Mouse (Mus musculus) c-Kit-positive CD71-positive TER-119-negative erythroid progenitor cells, embryonic 14.5 days (primary cell): Measurements from ENCODE around the gene Med25.

ENCODE experiments used
- DNase-seq: peaks from one replicate; pipeline ENCODE4 v3.0.0-alpha.2; 2013; ENCODE audit warnings: low read depth

The Med25 gene

GRCm38 (mm10) chr7:44847772-44848171 lies 44.7 kb downstream of the Med25 start:
- DNase-seq: no peak

- DNase-seq: no peak
Measured at GRCm38 (mm10) chr7:44846804-44847203, 45.7 kb downstream of the Med25 start.

- DNase-seq: no peak
Measured at GRCm38 (mm10) chr7:44845006-44845405, 47.5 kb downstream of the Med25 start.

GRCm38 (mm10) chr7:44841825-44842463 lies 50.6 kb downstream of the Med25 start:
- no peak for DNase-seq

- DNase-seq: no peak
Measured at GRCm38 (mm10) chr7:44840426-44840825, 52.1 kb downstream of the Med25 start.

- no peak for DNase-seq
Measured at GRCm38 (mm10) chr7:44839491-44840191, 52.9 kb downstream of the Med25 start.

- no peak for DNase-seq
Measured at GRCm38 (mm10) chr7:44839171-44839490, 53.4 kb downstream of the Med25 start.

GRCm38 (mm10) chr7:44838073-44838472 lies 54.4 kb downstream of the Med25 start:
- no peak for DNase-seq

- no peak for DNase-seq
Measured at GRCm38 (mm10) chr7:44836423-44837053, 56.0 kb downstream of the Med25 start.

- DNase-seq: no peak
Measured at GRCm38 (mm10) chr7:44836016-44836404, 56.5 kb downstream of the Med25 start.

- no peak for DNase-seq
Measured at GRCm38 (mm10) chr7:44835373-44836015, 57.0 kb downstream of the Med25 start.

GRCm38 (mm10) chr7:44832763-44833162 lies 59.7 kb downstream of the Med25 start:
- no peak for DNase-seq

GRCm38 (mm10) chr7:44828706-44829105 lies 63.8 kb downstream of the Med25 start:
- no peak for DNase-seq

- DNase-seq: no peak
Measured at GRCm38 (mm10) chr7:44826771-44827170, 65.7 kb downstream of the Med25 start.
